Mouse (Mus musculus) left cerebral cortex, adult 2 months (tissue): ENCODE measurements at regions not wholly inside any gene's neighbourhood (a gene's known extent, or its start where the extent isn't known, plus 50 kb on each side); places are given as distances from the start of the nearest gene placed in this dataset.

ENCODE experiments used
- DNase-seq, 2 experiments: peaks; one replicate each; pipeline ENCODE4 v3.0.0; 2021 to 2022; ENCODE audit warnings: low spot score in 2 of 2, mixed read lengths in 1 of 2; ENCODE audit errors: extremely low spot score in 1 of 2
- H3K27ac ChIP-seq: fragments of 200-600 bp; 2 replicates; pipeline ENCODE4 v1.8.1; 2022
- H3K4me3 ChIP-seq: fragments of 200-600 bp; 2 replicates; pipeline ENCODE4 v1.8.1; 2022
- CTCF ChIP-seq: fragments of 200-600 bp; IDR thresholded peaks from 2 replicates; pipeline ENCODE4 v1.8.1; 2022; ENCODE audit warnings: antibody characterized with exemption, mild to moderate bottlenecking, moderate library complexity
- intact Hi-C: fragments of 180-260 bp; cut with DNase I; formaldehyde crosslinking; loops from one replicate; pipeline ENCODE4 v1.15.1; 2025

- no peak overlapping the region for H3K4me3 ChIP-seq
- TF ChIP-seq CTCF, result no peak
- H3K27ac ChIP-seq, result peak overlapping the region; percentile 50
- DNase-seq, result peak; percentile 25 to 27
- intact Hi-C loops, result loop anchor here (5.0 kb wide), 1 partner anchor 67 kb away; no protein-coding TSS in a partner anchor
Measured at GRCm38 (mm10) chr1:158124902-158125301, 231.2 kb downstream of the Brinp2 start.

- TF ChIP-seq CTCF, result no peak
- no peak overlapping the region for H3K27ac ChIP-seq
- no peak overlapping the region for H3K4me3 ChIP-seq
- DNase-seq, result no peak
- intact Hi-C loops, result loop anchor here (5.0 kb wide), 1 partner anchor 66 kb away; no protein-coding TSS in a partner anchor
Measured at GRCm38 (mm10) chr1:158126272-158126671, 229.9 kb downstream of the Brinp2 start.

DNA sequence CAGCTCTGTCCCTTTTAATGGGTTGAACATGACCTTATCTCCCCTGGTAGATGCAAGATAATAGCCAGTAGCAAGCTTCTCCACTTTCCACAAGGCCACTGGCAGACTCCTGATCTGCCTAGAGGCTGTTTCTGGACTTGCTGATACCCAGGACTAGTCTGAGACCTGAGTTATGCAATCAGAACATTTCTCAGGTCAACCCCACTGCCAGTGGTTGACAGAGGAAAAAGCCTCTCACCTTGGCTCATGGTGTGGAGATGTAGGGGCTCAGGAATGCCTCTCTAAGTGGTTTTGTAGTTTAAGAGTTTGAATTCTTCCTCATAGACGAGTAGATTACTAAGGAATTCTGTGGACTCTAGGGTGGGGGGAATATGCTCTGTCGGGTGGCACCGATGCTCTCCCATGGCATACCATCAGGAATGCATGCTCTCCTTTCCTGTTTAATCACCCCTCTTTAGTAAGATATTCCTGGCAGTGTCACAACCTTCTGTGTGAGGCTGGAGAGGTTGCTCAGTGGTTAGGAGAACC is 226.8 kb downstream of the Brinp2 start:
- H3K4me3 ChIP-seq, result no peak overlapping the region
- intact Hi-C loops, result loop anchor here (5.0 kb wide), 1 partner anchor 63 kb away; no protein-coding TSS in a partner anchor

DNA sequence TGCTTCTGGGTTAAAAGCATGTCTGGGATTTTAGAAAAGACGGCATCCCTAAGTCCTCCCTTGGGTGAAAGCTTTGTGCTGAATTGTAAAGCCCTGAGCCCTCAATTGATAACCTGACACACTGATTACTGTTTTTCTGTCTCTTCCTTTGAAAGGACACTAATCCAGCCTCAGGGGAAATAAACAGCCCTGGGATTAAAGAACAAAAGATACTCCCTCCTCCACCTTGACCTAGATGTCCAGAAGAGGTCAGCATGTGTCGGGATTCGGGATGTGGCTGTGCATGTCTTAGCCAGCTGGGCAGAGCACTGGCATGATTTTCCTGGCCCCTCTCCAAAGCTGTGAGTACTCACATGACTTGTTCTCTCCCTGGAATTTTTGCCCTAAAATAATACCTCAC is 208.6 kb downstream of the Brinp2 start:
- intact Hi-C loops, result no loop called here
- DNase-seq, result no peak
- TF ChIP-seq CTCF, result no peak
- Histone ChIP-seq H3K27ac (no peak overlapping the region), H3K4me3 (no peak overlapping the region)

More for the DNA sequence above, 226.8 kb downstream of the Brinp2 start:
- H3K27ac ChIP-seq, result no peak overlapping the region
- TF ChIP-seq CTCF, result no peak
- DNase-seq, result no peak

DNA sequence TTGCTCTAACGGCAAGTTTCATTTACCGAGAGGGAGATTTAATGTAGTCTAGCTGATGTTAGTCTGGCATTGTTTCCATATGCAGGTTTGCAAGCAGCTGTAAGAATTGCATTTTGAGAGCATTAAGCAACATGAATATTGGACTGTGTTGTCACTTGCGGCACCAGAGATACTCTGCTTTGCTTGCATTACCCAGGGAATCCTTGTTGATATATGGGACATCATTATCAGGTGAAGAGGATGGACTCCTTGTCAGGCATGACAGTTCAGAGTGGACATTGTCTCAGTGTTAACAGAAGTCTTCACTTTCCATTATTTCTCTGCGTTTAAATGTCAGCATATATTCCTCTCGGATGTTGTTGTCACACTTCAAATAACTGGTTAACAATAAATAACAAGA is 208.1 kb downstream of the Brinp2 start:
- DNase-seq, result no peak
- intact Hi-C loops, result no loop called here
- Histone ChIP-seq H3K27ac (no peak overlapping the region), H3K4me3 (no peak overlapping the region)
- TF ChIP-seq CTCF, result no peak

DNA sequence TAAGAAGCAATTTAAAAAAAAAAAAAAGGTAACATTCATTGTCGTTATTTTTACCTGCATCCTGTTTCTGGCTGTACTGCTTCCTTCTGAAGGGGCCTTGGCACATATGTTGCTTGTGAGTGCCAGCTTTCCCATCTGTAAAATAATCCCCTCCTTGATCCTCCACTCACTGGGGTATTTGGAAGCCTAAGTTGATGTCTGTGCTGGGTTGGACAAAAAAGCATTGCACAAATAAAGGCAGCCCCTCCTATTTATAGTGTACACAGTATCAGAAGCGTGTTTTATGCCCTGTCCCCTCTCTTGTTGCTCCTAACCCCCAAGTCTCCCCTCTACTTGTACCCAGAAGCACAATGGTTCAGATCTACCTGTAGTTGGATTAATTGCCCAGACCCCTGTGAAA is 195.0 kb downstream of the Brinp2 start:
- no peak overlapping the region for H3K27ac ChIP-seq
- intact Hi-C loops, result no loop called here

DNA sequence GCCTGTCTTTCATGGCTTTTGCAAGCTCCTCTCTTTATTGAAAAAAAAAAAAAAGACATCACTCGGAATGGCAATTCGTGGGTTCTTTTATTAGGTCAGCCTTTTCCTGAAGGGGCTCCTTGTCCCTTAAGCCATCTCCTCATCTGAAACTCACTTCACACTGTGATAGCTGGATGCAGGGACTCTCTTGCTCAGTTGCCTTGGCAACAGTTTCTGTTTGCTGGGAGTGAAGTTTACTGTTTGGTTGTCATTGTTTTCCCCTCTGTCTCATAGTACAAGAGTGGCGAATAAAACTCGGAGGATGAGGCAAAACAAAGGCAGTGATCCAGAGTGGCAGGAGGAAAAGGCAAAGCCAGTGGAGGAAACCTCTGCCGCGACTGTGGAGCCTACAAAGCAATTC is 194.6 kb downstream of the Brinp2 start:
- Histone ChIP-seq H3K4me3 (no peak overlapping the region), H3K27ac (no peak overlapping the region)
- no peak for TF ChIP-seq CTCF
- intact Hi-C loops, result no loop called here
- DNase-seq, result no peak

More for the DNA sequence above, 195.0 kb downstream of the Brinp2 start:
- no peak for TF ChIP-seq CTCF
- H3K4me3 ChIP-seq, result no peak overlapping the region
- DNase-seq, result no peak

- H3K27ac ChIP-seq, result no peak overlapping the region
- no peak for TF ChIP-seq CTCF
- no peak overlapping the region for H3K4me3 ChIP-seq
- DNase-seq, result no peak
- intact Hi-C loops, result no loop called here
Measured at GRCm38 (mm10) chr1:158163411-158163810, 192.7 kb downstream of the Brinp2 start.

DNA sequence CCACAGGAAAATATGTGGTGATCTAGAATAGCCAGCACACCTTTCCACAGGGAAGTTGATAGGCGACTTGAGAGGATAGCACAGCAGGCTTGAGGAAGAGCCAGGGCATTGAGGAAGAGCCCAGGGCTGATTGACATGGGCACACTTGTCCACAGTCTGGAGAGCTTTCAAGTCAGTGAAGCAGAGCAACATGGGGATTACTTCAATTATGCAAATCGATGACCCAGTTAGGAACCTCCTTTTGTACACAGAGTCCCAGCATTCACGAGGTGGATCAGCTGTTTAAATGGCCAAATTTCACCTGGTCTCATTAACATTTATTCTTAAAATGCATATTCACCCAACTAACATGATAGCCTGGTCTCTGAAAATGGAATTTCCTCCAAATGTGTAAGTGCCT is 186.1 kb downstream of the Brinp2 start:
- DNase-seq, result no peak
- H3K4me3 ChIP-seq, result no peak overlapping the region
- TF ChIP-seq CTCF, result no peak
- intact Hi-C loops, result no loop called here
- H3K27ac ChIP-seq, result no peak overlapping the region

DNA sequence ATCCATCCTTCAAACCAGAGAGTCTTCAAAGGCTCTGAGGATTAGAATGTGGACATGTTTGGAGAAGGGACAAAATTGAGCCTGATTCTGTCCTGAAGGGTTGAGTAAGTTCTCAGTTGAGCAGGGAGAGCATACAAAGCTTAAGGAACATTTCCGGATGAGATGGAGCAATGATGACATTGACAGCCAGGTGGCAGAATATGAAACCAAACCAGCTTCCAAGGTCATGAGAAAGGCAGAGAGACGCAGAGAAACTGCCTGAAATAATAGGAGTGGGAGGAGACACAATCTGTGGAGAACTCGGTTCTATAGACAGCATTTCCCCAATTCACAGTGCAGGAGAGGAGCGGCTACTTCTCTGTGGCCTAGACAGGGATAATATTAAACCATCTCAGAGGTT is 176.0 kb downstream of the Brinp2 start:
- H3K4me3 ChIP-seq, result no peak overlapping the region
- no peak for DNase-seq
- intact Hi-C loops, result no loop called here
- peak; percentile 2 for TF ChIP-seq CTCF
- no peak overlapping the region for H3K27ac ChIP-seq

DNA sequence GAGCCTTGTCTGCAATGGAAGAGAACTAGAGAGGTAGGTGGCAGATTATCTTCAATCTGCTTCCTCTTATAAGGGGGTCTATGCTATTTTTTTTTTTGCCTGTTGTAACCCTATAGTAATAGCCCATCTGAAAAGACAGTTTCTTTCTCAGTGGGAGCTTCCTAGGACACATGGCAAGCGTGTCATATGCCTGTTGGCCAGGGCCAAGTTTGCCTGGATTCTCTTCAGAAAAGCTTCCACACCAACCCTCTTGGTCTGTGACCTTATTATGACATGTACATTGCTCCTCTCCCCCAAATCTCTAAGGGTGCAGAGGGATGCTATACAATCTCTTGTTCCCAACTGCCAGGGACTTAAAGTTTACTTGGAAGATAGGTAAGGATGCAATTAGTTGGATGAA is 174.8 kb downstream of the Brinp2 start:
- no peak for DNase-seq
- no peak for TF ChIP-seq CTCF
- intact Hi-C loops, result no loop called here
- Histone ChIP-seq H3K4me3 (no peak overlapping the region), H3K27ac (no peak overlapping the region)

- no peak overlapping the region for H3K4me3 ChIP-seq
- no peak for DNase-seq
- no peak for TF ChIP-seq CTCF
- intact Hi-C loops, result no loop called here
- no peak overlapping the region for H3K27ac ChIP-seq
Measured at GRCm38 (mm10) chr1:158187651-158188050, 168.5 kb downstream of the Brinp2 start.

GRCm38 (mm10) chr1:158192841-158193551 is 163.1 kb downstream of the Brinp2 start:
- Histone ChIP-seq H3K27ac (peak overlapping the region; percentile 82), H3K4me3 (no peak overlapping the region)
- TF ChIP-seq CTCF, result no peak; the same call in 1 of the 2 replicates
- DNase-seq, result peak; percentile 40 to 48
- intact Hi-C loops, result loop anchor here (2.0 to 5.0 kb wide), 2 partner anchors 66 to 638 kb away; no protein-coding TSS in a partner anchor
